Mouse (Mus musculus) embryonic facial prominence, embryonic 10.5 days (tissue): Measurements from ENCODE around the gene Nt5dc3. TPM values are rescaled to one million over a fixed set of nuclear protein-coding genes. Genes with fewer than 3 reads are reported as not detected.

Experiments
- DNase-seq: peaks from one replicate; pipeline ENCODE4 v3.0.0-alpha.2; 2017; ENCODE audit warnings: low spot score
- H3K27ac ChIP-seq: fragments of 300-500 bp; sonication (generic); replicated peaks from 2 replicates; pipeline ENCODE4 v1.5.1; 2016; ENCODE audit warnings: mild to moderate bottlenecking
- H3K27me3 ChIP-seq: fragments of 300-500 bp; sonication (generic); replicated peaks from 2 replicates; pipeline ENCODE4 v1.6.1; 2016; ENCODE audit warnings: low read depth, mild to moderate bottlenecking; ENCODE audit not compliant: poor library complexity, severe bottlenecking
- H3K36me3 ChIP-seq: fragments of 300-500 bp; sonication (generic); replicated peaks from 2 replicates; pipeline ENCODE4 v1.6.1; 2016; ENCODE audit warnings: mild to moderate bottlenecking, moderate library complexity
- H3K4me1 ChIP-seq: fragments of 300-500 bp; sonication (generic); 2 replicates; pipeline ENCODE4 v1.6.1; 2016
- H3K4me3 ChIP-seq: fragments of 300-500 bp; sonication (generic); 2 replicates; pipeline ENCODE4 v1.5.1; 2016; ENCODE audit warnings: mild to moderate bottlenecking, moderate library complexity
- H3K9me3 ChIP-seq: fragments of 300-500 bp; sonication (generic); 2 replicates; pipeline ENCODE4 v1.6.1; 2016; ENCODE audit warnings: mild to moderate bottlenecking
- WGBS: fragments of 180-500 bp; shearing (Covaris S2); methylation state at CpG from one replicate; pipeline ENCODE4 v1.1.7; 2016; 5-methylcytosine and 5-hydroxymethylcytosine counted together
- polyA plus RNA-seq: library from polyadenylated mRNA; unstranded; fragments of >200 nt; fragmentation: Nextera tagmentation; extraction: Ambion mirVana; gene quantifications from 2 replicates; pipeline ENCODE4 v1.2.1, GENCODE M21; 2016

Gene Nt5dc3
- polyA plus RNA-seq, 1 experiment from 2014 or later = 0.85 TPM

DNA sequence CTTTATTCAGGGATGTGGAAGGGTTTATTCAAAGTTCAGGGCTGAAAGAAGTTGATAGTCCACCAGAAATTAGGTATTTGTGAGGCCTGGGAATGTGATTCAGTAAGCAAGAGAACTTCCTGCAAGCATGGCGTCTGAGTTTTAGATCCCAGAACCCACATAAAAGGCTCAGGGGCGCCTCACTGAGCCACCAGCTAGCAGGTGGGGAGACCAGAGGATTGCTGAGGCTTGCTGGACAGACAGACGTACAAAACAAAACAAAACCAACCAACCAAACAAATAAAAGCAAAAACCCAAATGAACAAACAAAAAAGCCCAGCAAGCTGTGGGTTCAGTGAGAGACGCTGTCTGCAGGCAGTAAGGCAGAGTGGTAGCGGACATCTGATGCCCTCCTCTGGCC lies 3.9 kb downstream of the Nt5dc3 start:
- peaks cover 45% of the 10 kb centered on the region for H3K4me1 ChIP-seq
- no peak overlapping the region for H3K4me3 ChIP-seq
- H3K27ac ChIP-seq = no peak overlapping the region
- 56% methylated on average over 5 of the region's 5 CpGs for WGBS
- no peaks in the 10 kb centered on the region for H3K36me3 ChIP-seq
- H3K27me3 ChIP-seq = peaks cover 21% of the 10 kb centered on the region
- no peak for DNase-seq
- no peaks in the 10 kb centered on the region for H3K9me3 ChIP-seq

DNA sequence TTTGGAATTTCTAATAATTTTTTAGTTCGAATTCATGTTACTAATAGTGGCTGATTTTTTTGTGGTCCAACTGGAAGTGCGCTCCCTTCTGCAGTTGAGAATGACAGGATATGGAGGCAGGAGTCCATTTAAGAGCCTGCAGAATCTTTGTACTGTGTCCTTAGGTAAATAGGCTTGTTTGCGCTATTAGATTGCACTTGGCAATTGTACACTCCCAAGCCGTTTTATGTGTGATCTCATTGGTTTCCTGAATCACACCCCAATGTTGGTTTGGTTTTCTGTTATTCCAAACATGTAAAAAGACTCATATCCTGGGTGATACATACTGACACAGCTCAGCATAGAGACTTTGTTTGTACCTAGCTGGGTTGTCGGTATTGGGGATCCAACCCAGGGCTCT lies 4.8 kb downstream of the Nt5dc3 start:
- WGBS = 84% methylated on average over 5 of the region's 5 CpGs
- Histone ChIP-seq H3K4me3 (no peak overlapping the region), H3K4me1 (peaks cover 46% of the 10 kb centered on the region), H3K27ac (no peak overlapping the region), H3K9me3 (no peaks in the 10 kb centered on the region), H3K36me3 (no peaks in the 10 kb centered on the region), H3K27me3 (peaks cover 17% of the 10 kb centered on the region)
- DNase-seq = no peak

DNA sequence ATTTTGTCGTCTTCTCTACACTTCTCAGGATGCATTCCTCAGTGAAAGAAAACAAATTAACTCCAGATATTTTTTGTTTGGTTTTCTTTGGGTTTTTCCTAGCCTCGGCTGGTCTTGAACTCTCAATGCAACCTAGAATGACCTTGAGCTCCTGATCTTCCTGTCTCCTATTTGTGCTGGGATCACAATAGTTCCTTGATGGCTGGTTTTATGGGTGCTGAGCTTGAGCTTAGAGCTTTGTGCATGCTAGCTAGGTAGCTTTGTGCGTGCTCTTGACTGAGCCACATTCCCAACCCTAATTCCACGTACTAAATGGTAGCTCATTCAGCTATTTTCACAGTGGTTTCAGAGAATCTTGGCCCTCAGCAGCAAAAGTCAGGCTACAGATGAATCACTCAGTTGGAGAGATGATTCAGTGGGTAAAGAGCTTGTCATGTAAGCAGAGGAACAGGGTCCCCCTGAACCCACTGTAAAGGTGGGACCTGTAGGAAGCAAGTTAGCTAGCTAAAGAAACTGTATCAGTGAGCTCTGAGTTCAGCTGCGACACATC lies 5.4 kb downstream of the Nt5dc3 start:
- no peak overlapping the region for H3K27ac ChIP-seq
- no peak for DNase-seq
- no peaks in the 10 kb centered on the region for H3K9me3 ChIP-seq
- H3K36me3 ChIP-seq = no peaks in the 10 kb centered on the region
- peaks cover 44% of the 10 kb centered on the region for H3K4me1 ChIP-seq
- no peak overlapping the region for H3K4me3 ChIP-seq
- WGBS = 79% methylated on average over 5 of the region's 5 CpGs
- H3K27me3 ChIP-seq = peaks cover 17% of the 10 kb centered on the region

DNA sequence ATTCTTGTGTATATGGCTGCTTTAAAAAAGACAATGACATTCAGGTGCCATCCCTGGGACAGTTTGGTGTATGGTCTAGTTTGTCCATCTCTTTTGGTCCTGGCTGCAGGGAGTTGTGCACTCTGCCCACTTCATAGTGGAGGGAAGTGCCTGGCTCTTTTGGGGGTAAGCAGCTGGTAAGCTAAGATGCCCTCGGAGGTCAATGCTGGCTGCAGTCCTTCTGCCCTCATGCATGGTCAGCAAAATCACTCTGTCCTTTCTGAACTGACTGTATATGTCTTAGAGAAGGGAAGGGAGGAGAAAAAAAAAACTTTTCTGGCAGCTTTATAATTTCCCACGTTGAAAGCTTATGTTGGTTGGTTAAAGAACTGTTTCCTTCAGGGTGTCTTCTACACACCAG lies 6.6 kb downstream of the Nt5dc3 start:
- H3K4me1 ChIP-seq = peaks cover 33% of the 10 kb centered on the region
- 78% methylated on average over 2 of the region's 2 CpGs for WGBS
- no peak overlapping the region for H3K27ac ChIP-seq
- no peak for DNase-seq
- no peak overlapping the region for H3K4me3 ChIP-seq
- peaks cover 9% of the 10 kb centered on the region for H3K27me3 ChIP-seq
- H3K36me3 ChIP-seq = no peaks in the 10 kb centered on the region
- H3K9me3 ChIP-seq = no peaks in the 10 kb centered on the region

DNA sequence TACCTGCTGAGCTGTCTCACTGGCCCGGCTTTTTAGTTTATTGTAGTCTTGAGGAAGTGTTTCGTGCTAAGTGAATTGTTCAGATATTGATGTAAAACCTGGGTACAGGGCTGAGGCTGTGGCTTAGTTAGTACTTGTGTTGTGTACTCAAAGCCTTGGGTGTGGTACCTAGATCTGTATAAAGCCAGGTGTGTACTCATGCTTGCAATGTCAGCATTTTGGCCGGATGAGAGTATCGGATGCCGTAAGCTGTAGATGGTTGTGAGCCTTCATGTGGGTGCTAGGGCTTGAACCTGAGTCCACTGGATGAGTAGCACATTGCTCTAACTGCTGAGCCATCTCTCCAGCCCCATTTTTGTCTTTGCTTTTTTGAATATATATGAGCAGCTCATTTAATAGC lies 7.3 kb downstream of the Nt5dc3 start:
- Histone ChIP-seq H3K27ac (no peak overlapping the region), H3K27me3 (peaks cover 2% of the 10 kb centered on the region), H3K4me3 (no peak overlapping the region), H3K4me1 (peaks cover 33% of the 10 kb centered on the region), H3K36me3 (no peaks in the 10 kb centered on the region), H3K9me3 (no peaks in the 10 kb centered on the region)
- WGBS = 93% methylated on average over 5 of the region's 5 CpGs
- DNase-seq = no peak

DNA sequence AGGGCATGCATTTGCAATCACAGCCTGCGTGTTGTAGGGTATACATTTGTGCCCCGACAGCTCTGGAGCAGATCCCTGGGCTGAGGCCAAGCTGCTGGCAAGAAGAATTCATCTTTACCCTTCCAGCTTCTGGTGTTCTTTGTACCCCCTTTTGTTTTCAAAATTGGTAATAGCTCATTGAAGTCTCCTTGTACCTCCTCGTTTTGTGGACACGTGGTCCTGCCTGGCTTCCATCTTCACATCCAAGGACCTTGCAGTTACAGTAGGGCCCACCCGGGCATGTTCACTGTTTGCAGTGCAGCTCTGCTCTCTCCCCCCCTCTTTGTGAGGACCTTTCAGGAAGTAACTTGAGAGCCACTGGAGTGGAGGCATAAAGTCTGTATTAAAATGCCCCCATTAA lies 9.4 kb downstream of the Nt5dc3 start:
- Histone ChIP-seq H3K27me3 (no peaks in the 10 kb centered on the region), H3K4me3 (no peak overlapping the region), H3K27ac (no peak overlapping the region; the same call in 1 of the 2 replicates), H3K4me1 (peaks cover 17% of the 10 kb centered on the region), H3K36me3 (no peaks in the 10 kb centered on the region), H3K9me3 (no peaks in the 10 kb centered on the region)
- 56% methylated on average over 5 of the region's 5 CpGs for WGBS
- no peak for DNase-seq

DNA sequence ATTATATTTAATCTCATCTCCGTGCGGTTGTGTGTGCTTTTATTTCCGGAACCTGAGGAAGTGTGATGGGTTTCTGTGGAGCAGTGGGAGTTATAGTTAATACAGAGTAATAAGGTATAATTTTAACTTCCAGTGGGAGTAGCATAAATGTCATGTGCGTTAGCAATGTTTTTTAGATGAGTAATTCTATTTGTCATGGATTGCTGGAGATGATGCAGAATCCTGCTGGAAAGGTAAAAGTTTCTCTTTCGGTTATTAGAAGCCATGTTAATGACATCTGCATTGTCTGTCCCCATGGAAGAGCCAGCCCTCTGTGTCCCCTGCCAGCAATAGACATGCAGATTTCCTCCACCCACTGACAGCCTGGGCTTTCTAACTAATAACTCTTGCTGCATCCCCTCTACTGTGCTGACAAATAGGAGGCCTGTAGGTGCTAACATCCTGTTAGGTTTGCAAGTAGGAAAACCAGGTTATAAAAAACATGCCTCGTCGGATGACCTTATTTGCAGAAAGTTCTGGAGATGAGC lies 10.4 kb downstream of the Nt5dc3 start:
- H3K27me3 ChIP-seq = no peaks in the 10 kb centered on the region
- DNase-seq = no peak
- no peaks in the 10 kb centered on the region for H3K36me3 ChIP-seq
- H3K9me3 ChIP-seq = no peaks in the 10 kb centered on the region
- no peak overlapping the region for H3K4me3 ChIP-seq
- 85% methylated on average over 7 of the region's 7 CpGs for WGBS
- no peak overlapping the region for H3K27ac ChIP-seq
- peaks cover 23% of the 10 kb centered on the region for H3K4me1 ChIP-seq

DNA sequence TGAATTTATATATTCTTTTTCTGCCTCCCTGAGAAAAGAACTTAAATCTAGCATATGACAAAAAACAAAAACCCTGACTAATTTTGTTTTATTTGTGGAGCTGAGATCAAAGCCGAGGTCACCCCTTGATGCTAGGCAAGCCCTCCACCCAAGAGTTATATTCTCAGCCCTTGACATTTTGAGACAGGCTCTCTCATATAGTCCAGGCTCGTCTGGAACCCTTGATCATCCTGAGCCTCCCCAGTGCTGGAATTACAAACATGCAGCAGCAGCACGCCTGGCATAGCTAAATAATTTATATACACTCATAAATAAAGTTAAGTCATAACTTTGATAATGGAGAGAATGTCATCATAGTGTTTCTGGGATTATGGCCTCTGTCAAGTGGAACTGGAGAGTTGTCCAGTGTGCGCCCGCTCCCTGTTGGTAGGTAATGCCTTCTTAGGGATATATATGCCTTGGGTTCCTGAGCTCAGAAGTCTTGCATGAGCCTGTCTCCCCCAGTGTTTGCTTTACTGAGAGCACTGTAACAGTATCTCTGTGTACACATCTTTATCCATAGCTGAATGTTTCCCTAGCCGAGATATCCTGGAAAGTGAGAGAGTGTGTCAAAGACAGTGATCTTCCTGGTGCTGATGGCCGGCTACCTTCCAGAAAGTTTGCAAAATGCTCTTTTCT lies 12.8 kb downstream of the Nt5dc3 start:
- Histone ChIP-seq H3K4me3 (no peak overlapping the region), H3K27ac (no peak overlapping the region), H3K27me3 (no peaks in the 10 kb centered on the region), H3K4me1 (peaks cover 21% of the 10 kb centered on the region), H3K9me3 (no peaks in the 10 kb centered on the region), H3K36me3 (no peaks in the 10 kb centered on the region)
- DNase-seq = no peak
- WGBS = 79% methylated on average over 7 of the region's 7 CpGs

DNA sequence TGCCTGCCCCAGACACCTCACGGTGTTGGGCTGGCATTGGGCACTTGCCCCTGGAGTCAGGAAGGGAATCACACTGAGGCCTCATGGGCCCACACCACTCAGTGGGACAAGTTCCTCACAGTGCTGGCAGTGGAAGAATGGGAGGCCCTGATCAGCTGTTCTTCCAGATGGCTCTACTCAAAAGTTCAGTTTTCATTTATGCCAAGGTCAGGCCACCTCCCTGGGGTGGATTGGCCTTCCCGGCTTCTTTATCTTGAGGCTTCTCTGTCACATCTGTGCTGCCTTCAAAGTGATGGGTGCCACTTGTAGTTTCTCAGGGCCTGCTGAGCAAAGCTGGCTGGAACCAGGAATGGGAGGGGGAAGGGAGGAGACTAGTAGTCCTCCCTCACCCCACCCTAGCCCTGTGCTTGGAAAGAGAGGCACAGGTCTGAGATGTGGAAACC lies 14.7 kb downstream of the Nt5dc3 start:
- no peak overlapping the region for H3K4me3 ChIP-seq
- 77% methylated on average over 2 of the region's 2 CpGs for WGBS
- H3K27me3 ChIP-seq = no peaks in the 10 kb centered on the region
- peaks cover 12% of the 10 kb centered on the region for H3K4me1 ChIP-seq
- no peaks in the 10 kb centered on the region for H3K9me3 ChIP-seq
- H3K27ac ChIP-seq = no peak overlapping the region
- DNase-seq = no peak
- H3K36me3 ChIP-seq = no peaks in the 10 kb centered on the region

DNA sequence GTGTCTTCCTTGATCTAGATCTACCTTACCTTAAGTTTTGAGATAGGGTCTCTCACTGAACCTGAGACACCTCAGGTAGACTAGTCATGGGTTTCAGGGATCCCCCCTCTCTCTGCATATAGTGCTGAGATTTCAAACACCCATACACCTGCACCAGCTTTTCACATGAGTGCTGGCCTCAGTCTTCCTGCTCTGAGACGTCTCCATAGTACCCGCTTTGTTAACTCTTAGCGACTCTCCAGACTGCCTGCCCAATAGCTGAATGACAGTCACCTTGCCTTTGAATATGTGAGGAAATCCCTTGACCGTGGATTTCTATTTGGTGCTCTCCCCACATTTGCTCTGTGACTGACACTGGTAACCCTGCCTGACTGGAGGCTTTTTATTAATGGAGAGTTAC lies 15.4 kb downstream of the Nt5dc3 start:
- no peak overlapping the region for H3K4me3 ChIP-seq

DNA sequence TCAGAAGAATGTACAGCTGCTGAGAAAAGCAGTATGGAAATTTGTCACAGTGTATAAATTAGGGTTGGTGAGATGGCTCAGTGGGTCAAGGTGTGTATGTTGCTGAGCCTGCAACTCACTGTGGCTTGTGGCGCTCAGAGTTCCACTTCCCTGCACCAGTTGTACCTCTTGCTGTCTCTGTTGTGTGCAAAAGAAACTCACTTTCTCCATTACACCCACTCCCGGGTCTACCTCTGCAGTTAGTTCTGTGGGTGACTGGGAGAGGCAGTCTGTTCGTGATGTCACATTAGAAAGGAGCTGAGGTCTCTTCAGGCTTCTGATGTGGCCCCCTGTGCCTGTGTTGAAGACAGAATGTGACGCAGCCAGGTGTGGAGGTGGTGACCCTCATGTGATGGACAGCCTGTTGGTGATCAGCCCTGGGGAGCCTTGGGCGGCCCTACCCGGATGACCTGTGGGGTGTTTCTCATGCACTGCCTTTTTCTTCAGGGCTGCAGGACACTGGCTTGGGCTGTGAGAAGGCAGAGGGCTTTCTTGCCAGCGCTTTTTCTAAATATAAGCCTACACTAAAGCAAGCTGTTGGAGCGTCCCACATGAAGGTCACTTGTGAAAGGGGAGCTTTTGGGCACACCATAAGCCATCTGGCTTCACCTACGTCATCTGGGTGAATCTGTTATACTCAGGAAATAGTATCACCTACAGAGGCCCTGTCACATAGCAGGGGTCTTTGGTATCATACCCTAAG lies 16.2 kb downstream of the Nt5dc3 start:
- Histone ChIP-seq H3K4me1 (peaks cover 9% of the 10 kb centered on the region), H3K36me3 (no peaks in the 10 kb centered on the region), H3K9me3 (no peaks in the 10 kb centered on the region), H3K4me3 (no peak overlapping the region), H3K27me3 (no peaks in the 10 kb centered on the region), H3K27ac (no peak overlapping the region)
- 94% methylated on average over 9 of the region's 9 CpGs for WGBS
- no peak for DNase-seq

More for the DNA sequence above, 15.4 kb downstream of the Nt5dc3 start:
- WGBS = 90% methylated on average over 4 of the region's 4 CpGs
- Histone ChIP-seq H3K27me3 (no peaks in the 10 kb centered on the region), H3K27ac (no peak overlapping the region), H3K9me3 (no peaks in the 10 kb centered on the region), H3K36me3 (no peaks in the 10 kb centered on the region), H3K4me1 (peaks cover 9% of the 10 kb centered on the region)
- DNase-seq = no peak

DNA sequence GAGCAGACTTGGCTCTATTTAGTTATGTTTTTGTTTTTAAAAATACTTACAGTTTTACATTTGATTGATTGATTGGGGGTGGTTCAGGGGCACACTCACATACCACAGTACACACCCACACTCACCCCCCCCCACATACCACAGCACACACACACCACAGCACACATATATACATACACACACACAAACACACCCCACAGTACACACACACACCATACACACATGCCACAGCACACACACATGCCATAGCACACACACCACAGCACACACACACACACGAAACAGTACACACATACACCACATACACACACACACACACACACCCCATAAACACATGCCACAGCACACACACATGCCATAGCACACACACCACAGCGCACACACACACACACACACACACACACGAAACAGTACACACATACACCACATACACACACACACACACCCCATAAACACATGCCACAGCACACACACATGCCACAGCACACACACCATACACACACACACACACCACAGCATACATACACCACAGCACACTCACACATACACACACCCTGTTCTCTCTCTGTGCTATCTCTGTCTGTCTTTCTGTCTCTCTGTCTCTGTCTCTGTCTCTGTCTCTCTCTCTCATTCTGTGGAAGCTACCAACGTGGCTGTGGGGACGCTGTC lies 17.4 kb downstream of the Nt5dc3 start:
- no peak overlapping the region for H3K4me3 ChIP-seq
- H3K9me3 ChIP-seq = no peaks in the 10 kb centered on the region
- no peak overlapping the region for H3K27ac ChIP-seq
- H3K27me3 ChIP-seq = no peaks in the 10 kb centered on the region
- no peaks in the 10 kb centered on the region for H3K36me3 ChIP-seq
- peaks cover 9% of the 10 kb centered on the region for H3K4me1 ChIP-seq
- no peak for DNase-seq
- 92% methylated on average over 5 of the region's 5 CpGs for WGBS
